Mouse (Mus musculus) gastrocnemius, postnatal 14 days (tissue): ENCODE measurements at regions not wholly inside any gene's neighbourhood (a gene's known extent, or its start where the extent isn't known, plus 50 kb on each side); places are given as distances from the start of the nearest gene placed in this dataset.

ENCODE experiments used
- DNase-seq: peaks from one replicate; pipeline ENCODE4 v3.0.0; 2021; ENCODE audit warnings: mixed read lengths
- intact Hi-C: fragments of 180-260 bp; cut with DNase I; formaldehyde crosslinking; loops from one replicate; pipeline ENCODE4 v1.15.1; 2025; ENCODE audit warnings: low total_unique reads

- no peak for DNase-seq
- intact Hi-C loops: no loop called here
These were observed 415.9 kb upstream of the Rarb start for GRCm38 (mm10) chr14:17234898-17235297.

GRCm38 (mm10) chr14:17211502-17211901 lies 392.5 kb upstream of the Rarb start:
- DNase-seq: no peak
- intact Hi-C loops: no loop called here

- intact Hi-C loops: no loop called here
- DNase-seq: no peak
These were observed 386.7 kb upstream of the Rarb start for GRCm38 (mm10) chr14:17205691-17206090.

GRCm38 (mm10) chr14:17203251-17204015 lies 384.5 kb upstream of the Rarb start:
- intact Hi-C loops: no loop called here
- DNase-seq: no peak

DNA sequence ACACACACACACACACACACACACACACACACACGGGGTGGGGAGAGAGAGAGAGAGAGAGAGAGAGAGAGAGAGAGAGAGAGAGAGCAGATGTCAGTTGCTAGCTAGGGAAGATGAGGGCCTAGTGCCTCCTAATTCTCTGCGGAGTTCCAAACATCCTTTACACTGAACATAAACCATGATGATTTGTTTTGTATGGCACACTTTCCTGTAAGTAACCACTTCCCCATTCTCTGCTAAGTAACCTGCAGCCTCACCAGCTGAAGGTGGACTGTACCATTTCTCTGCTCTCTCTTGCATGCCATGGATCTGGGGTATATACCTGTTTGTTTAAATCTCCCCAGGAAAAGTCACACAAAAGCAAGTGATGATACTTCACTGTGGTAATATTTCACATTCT lies 374.0 kb upstream of the Rarb start:
- DNase-seq: no peak
- intact Hi-C loops: no loop called here

GRCm38 (mm10) chr14:17173218-17173617 lies 354.3 kb upstream of the Rarb start:
- intact Hi-C loops: no loop called here
- DNase-seq: no peak

GRCm38 (mm10) chr14:17172330-17173110 lies 353.6 kb upstream of the Rarb start:
- intact Hi-C loops: no loop called here
- peak; percentile 43 for DNase-seq

GRCm38 (mm10) chr14:17171896-17172295 lies 352.9 kb upstream of the Rarb start:
- intact Hi-C loops: no loop called here

GRCm38 (mm10) chr14:17158324-17158723 lies 339.4 kb upstream of the Rarb start:
- intact Hi-C loops: no loop called here
- DNase-seq: no peak

More at GRCm38 (mm10) chr14:17171896-17172295, 352.9 kb upstream of the Rarb start:
- DNase-seq: no peak

- intact Hi-C loops: no loop called here
- DNase-seq: no peak
These were observed 337.5 kb upstream of the Rarb start for GRCm38 (mm10) chr14:17156402-17156954.

GRCm38 (mm10) chr14:17120679-17121078 lies 301.7 kb upstream of the Rarb start:
- intact Hi-C loops: no loop called here
- DNase-seq: no peak

DNA sequence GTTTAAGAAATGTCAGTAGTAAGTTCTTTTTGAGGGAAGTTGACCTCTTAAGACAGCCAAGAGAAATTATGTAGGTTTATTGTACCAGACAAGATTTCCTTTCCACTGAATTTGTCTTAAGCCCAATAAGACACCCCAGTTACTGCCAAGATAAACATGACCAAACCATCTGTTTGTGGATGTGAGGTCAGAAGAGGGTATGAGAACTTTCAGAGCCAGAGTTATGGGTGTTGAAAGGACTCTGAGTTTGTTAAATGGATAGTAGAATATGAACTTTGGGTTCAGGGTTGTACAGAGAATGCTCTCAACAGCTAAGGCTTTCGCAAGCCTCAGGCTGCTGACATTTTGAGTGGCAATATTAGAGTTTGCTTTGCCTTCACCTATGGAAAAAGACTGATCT lies 287.7 kb upstream of the Rarb start:
- DNase-seq: no peak
- intact Hi-C loops: no loop called here

DNA sequence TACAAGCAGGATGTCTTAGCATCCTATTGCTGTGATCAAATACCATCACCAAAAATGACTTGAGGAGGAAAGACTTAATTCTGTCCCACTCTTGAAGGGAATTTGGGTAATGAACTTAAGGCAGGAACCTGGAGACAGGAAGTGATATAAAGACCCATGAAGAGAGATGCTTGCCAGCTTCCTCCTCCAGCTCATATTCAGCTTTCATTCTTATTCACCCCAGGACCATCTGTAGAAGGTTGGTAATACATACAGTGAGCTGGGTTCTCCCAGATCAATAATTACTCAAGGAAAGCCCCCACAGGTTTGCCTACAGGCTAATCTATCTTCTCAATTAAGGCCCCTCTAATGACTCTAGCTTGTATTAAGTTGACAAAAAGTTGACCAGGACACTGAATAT lies 283.5 kb upstream of the Rarb start:
- intact Hi-C loops: no loop called here
- no peak for DNase-seq

DNA sequence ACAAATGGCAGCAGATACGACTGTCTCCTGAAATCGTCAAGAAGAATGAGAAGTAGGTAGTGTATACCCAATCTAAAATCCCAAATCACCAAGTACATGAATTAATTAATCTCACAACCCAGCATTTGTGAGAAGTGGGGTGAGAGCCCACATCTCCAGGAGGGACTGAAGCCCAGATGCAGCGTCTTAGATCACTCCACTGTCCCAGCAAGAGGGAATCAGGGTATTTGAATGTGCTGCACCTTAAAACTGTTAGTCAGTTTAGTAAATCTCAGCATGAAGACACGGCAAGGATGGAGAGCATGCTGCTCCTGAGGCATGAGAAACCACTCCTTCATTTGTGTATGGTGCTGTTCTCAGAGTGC lies 271.6 kb upstream of the Rarb start:
- DNase-seq: no peak
- intact Hi-C loops: no loop called here

- DNase-seq: no peak
- intact Hi-C loops: no loop called here
These were observed 270.9 kb upstream of the Rarb start for GRCm38 (mm10) chr14:17089640-17090572.

DNA sequence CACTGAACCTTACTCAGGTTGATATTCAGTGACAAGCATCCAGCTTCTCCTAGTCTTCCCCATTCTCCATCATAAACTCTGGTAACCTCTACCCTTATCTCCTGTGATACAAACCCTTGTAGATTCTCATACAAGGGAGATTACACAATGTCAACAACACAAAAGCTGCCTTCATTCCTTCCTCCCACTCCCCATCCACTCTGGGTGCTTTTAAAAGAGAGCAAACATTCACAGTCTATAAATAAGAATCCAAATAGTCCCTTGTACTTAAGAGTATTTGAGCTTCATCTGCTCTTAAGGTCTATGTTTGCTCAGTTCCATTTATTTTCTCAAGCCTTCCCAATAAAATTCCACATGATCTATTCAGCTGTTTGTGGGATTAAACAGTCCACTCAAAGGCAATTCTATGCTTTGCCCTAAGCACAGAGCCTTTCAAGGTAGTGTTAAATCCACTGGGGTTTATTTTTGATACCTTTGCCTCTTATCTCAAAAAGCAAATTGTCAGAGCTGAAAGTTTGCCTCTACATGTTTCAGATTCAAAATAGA lies 270.2 kb upstream of the Rarb start:
- intact Hi-C loops: no loop called here
- no peak for DNase-seq

GRCm38 (mm10) chr14:17087828-17088227 lies 268.9 kb upstream of the Rarb start:
- intact Hi-C loops: no loop called here
- DNase-seq: no peak

GRCm38 (mm10) chr14:17083907-17084306 lies 265.0 kb upstream of the Rarb start:
- intact Hi-C loops: no loop called here
- DNase-seq: no peak

GRCm38 (mm10) chr14:17081904-17082303 lies 262.9 kb upstream of the Rarb start:
- intact Hi-C loops: no loop called here
- DNase-seq: no peak

GRCm38 (mm10) chr14:17079513-17079912 lies 260.6 kb upstream of the Rarb start:
- intact Hi-C loops: no loop called here
- DNase-seq: no peak
